Mouse (Mus musculus): ENCODE measurements around the gene Hnrnpc. TPM values are rescaled to one million over a fixed set of nuclear protein-coding genes. Genes with fewer than 3 reads are reported as not detected.
A peak's percentile ranks its signal among the peaks of the same experiment; 100 is the strongest.
"Not testable (repeated sequence)": the region's sequence is repeated elsewhere in the genome, so short reads cannot be mapped to it uniquely, and the experiment has no call there.

The Hnrnpc gene
- polyA plus RNA-seq, 1 experiment from 2014 or later: 202 TPM

DNA sequence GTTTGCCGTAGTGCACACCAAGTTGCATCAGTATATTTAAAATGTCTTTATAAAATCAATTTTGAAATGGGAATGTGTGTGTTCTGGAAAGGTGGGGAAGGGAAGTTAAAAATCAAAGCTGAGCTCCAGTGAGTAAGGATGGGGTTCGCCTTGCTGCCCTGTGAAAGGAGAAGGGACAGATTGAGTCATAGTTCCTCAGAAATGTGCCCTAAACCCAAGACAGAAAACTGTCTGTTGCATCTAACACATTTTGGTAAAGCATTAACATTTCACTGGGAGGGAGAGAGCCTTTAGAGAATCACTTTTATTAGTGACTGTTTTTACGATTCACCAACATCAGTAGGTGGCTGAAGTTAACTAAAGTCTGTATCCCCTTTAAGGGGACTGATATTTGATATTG lies 5.4 kb downstream of the Hnrnpc start:
- ATAC-seq (ENCODE audit: low read depth); H3K27ac ChIP-seq (ENCODE audit: low read length); H3K27me3 ChIP-seq (ENCODE audit: control insufficient read depth, insufficient read depth, low read depth, low read length); H3K4me3 ChIP-seq (ENCODE audit: low read depth, low read length); H3K9me3 ChIP-seq (replicated peaks; ENCODE audit: control insufficient read depth, low read length); H3K4me2 ChIP-seq (ENCODE audit: low read depth, low read length); H3K9ac ChIP-seq (ENCODE audit: low read depth, low read length): not testable (repeated sequence)
- WGBS (ENCODE audit: insufficient replicate concordance): 71% methylated on average over 3 of the region's 3 CpGs
- Histone ChIP-seq H3K36me3 (ENCODE audit: control insufficient read depth, insufficient read depth) (peaks cover 17% of the 10 kb centered on the region), H3K4me1 (ENCODE audit: control insufficient read depth, low read depth, low read length) (peaks cover 20% of the 10 kb centered on the region)

DNA sequence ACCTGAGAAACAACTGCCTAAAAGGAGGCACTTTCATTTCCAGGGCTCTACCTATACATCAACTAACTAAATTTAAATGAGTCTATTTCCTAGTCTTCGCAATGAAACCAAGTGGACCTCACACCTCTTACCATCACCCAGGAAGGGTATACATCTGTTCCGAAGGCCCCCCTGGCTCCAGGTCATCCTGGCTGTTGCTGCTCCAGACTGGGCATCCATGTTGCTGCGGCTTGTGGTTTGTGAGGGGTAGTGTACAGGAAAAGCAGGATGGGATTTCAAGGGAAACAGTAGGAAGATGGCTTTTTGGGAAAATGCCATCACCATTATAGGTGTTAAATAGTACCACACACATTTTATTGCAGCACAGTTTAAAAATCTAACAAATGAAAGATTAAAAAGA lies 6.6 kb downstream of the Hnrnpc start:
- not testable (repeated sequence) for H3K27ac ChIP-seq (ENCODE audit: low read length); H3K27me3 ChIP-seq (ENCODE audit: control insufficient read depth, insufficient read depth, low read depth, low read length); H3K9me3 ChIP-seq (replicated peaks; ENCODE audit: control insufficient read depth, low read length); H3K4me2 ChIP-seq (ENCODE audit: low read depth, low read length); H3K4me3 ChIP-seq (ENCODE audit: low read depth, low read length); H3K9ac ChIP-seq (ENCODE audit: low read depth, low read length); ATAC-seq (ENCODE audit: low read depth)
- peaks cover 25% of the 10 kb centered on the region for H3K36me3 ChIP-seq (ENCODE audit: control insufficient read depth, insufficient read depth)
- WGBS (ENCODE audit: insufficient replicate concordance): 96% methylated on average over 3 of the region's 3 CpGs
- peaks cover 17% of the 10 kb centered on the region for H3K4me1 ChIP-seq (ENCODE audit: control insufficient read depth, low read depth, low read length)

DNA sequence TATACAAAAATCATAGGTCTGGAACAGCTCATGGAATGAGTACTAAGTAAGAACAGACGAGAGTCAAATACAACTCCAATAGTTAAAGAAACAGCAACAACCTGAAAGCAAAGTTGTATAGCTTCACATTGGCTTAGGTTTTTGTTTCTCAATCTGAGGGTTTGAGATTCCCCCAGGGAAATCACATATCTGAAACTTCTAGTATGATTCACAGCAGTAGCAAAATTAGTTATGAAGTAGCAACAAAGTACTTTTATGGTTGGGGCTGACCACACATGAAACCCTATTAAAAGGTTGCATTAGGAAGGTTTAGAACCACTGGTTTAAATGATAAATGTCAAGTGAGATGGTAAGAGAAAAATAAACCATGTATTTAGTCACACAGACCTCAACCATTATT lies 9.3 kb downstream of the Hnrnpc start:
- H3K4me3 ChIP-seq (ENCODE audit: low read depth, low read length): no peak overlapping the region
- no peaks in the 10 kb centered on the region for H3K27me3 ChIP-seq (ENCODE audit: control insufficient read depth, insufficient read depth, low read depth, low read length)
- no peaks in the 10 kb centered on the region for H3K9me3 ChIP-seq (replicated peaks; ENCODE audit: control insufficient read depth, low read length)
- H3K9ac ChIP-seq (ENCODE audit: low read depth, low read length): no peak overlapping the region
- H3K27ac ChIP-seq (ENCODE audit: low read length): no peak overlapping the region
- no peak overlapping the region for H3K4me2 ChIP-seq (ENCODE audit: low read depth, low read length)
- 85% methylated on average over 1 of the region's 1 CpGs for WGBS (ENCODE audit: insufficient replicate concordance)
- H3K36me3 ChIP-seq (ENCODE audit: control insufficient read depth, insufficient read depth): peaks cover 44% of the 10 kb centered on the region
- no peak for ATAC-seq (ENCODE audit: low read depth)
- peaks cover 2% of the 10 kb centered on the region for H3K4me1 ChIP-seq (ENCODE audit: control insufficient read depth, low read depth, low read length)

DNA sequence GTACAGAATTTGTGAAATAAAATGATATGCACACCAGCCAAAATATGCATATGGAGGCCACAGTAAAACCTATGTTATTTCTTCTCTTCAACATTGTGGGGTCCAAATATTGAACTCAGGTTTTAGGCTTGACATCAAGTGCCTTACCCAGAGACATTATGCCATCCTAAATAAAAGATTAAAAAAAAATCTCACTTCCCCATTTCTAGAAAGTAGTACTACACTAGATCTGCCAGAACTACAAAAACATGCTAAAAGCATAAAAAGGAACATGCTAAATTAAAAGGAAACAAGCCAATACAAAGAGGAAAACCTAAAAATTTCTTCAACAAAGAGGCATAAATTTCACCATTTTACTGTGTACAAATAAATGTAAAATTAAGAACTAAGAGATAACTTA lies 20.7 kb downstream of the Hnrnpc start:
- Histone ChIP-seq H3K27ac (ENCODE audit: low read length) (no peak overlapping the region), H3K9ac (ENCODE audit: low read depth, low read length) (no peak overlapping the region), H3K9me3 (replicated peaks; ENCODE audit: control insufficient read depth, low read length) (no peaks in the 10 kb centered on the region), H3K4me2 (ENCODE audit: low read depth, low read length) (no peak overlapping the region), H3K4me3 (ENCODE audit: low read depth, low read length) (no peak overlapping the region), H3K36me3 (ENCODE audit: control insufficient read depth, insufficient read depth) (peaks cover 57% of the 10 kb centered on the region), H3K4me1 (ENCODE audit: control insufficient read depth, low read depth, low read length) (no peaks in the 10 kb centered on the region), H3K27me3 (ENCODE audit: control insufficient read depth, insufficient read depth, low read depth, low read length) (no peaks in the 10 kb centered on the region)
- ATAC-seq (ENCODE audit: low read depth): no peak

DNA sequence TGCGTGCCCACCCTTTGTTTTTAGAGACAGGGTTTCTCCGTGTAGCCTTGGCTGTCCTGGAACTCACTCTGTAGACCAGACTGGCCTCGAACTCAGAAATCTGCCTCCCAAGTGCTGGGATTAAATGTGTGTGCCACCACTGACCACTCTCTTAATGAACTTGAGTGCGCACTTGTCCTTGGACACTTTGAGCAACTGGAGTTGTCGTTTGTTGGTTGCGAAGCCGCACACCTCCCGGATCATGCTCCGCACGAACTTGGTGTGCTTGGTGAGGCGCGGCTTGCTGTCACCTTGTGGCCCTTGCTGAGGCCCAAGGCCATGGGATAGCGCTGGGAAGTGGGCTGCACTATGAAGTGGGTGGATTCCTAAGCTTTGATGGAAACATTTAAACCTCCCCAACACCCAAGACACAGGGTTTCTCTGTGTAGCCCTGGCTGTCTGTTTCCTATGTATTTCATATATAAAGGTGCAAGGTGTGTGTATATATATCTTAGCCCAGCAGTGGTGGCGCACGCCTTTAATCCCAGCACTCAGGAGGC lies 32.2 kb downstream of the Hnrnpc start:
- ATAC-seq (ENCODE audit: low read depth): 0 out of 2 replicates have a peak, but pooled peaks have one; percentile 16
- H3K9ac ChIP-seq (ENCODE audit: low read depth, low read length): no peak overlapping the region
- H3K4me3 ChIP-seq (ENCODE audit: low read depth, low read length): no peak overlapping the region
- H3K4me1 ChIP-seq (ENCODE audit: control insufficient read depth, low read depth, low read length): no peaks in the 10 kb centered on the region
- H3K4me2 ChIP-seq (ENCODE audit: low read depth, low read length): no peak overlapping the region
- H3K27ac ChIP-seq (ENCODE audit: low read length): no peak overlapping the region
- WGBS (ENCODE audit: insufficient replicate concordance): 88% methylated on average over 15 of the region's 15 CpGs
- H3K9me3 ChIP-seq (replicated peaks; ENCODE audit: control insufficient read depth, low read length): no peaks in the 10 kb centered on the region
- no peaks in the 10 kb centered on the region for H3K27me3 ChIP-seq (ENCODE audit: control insufficient read depth, insufficient read depth, low read depth, low read length)
- H3K36me3 ChIP-seq (ENCODE audit: control insufficient read depth, insufficient read depth): peaks cover 42% of the 10 kb centered on the region

DNA sequence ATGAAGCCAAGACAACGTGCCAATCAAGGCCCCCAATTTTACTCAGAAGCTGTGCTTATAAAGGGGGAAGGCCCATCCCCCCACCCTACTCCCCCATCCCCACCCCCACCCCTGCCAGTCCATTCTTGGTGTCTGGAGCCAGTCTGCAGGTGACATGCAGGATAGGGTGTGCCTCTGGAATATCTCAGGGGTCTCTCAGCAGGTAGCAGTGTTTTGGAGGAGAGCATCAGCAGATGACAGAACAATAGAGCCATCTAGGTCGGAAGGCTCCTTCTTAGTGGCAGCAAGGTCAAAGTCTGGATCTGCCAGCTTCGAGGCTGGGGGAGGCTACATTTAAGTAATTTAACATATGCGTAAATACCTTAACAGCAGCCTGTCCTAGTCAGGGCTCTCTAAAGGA lies 37.7 kb downstream of the Hnrnpc start:
- Histone ChIP-seq H3K9ac (ENCODE audit: low read depth, low read length) (no peak overlapping the region), H3K27ac (ENCODE audit: low read length) (no peak overlapping the region), H3K4me3 (ENCODE audit: low read depth, low read length) (no peak overlapping the region), H3K9me3 (replicated peaks; ENCODE audit: control insufficient read depth, low read length) (no peaks in the 10 kb centered on the region), H3K4me1 (ENCODE audit: control insufficient read depth, low read depth, low read length) (no peaks in the 10 kb centered on the region), H3K4me2 (ENCODE audit: low read depth, low read length) (no peak overlapping the region), H3K36me3 (ENCODE audit: control insufficient read depth, insufficient read depth) (peaks cover under 1% of the 10 kb centered on the region; the same call in 1 of the 2 replicates), H3K27me3 (ENCODE audit: control insufficient read depth, insufficient read depth, low read depth, low read length) (no peaks in the 10 kb centered on the region)
- WGBS (ENCODE audit: insufficient replicate concordance): 52% methylated on average over 4 of the region's 4 CpGs
- no peak for ATAC-seq (ENCODE audit: low read depth)

DNA sequence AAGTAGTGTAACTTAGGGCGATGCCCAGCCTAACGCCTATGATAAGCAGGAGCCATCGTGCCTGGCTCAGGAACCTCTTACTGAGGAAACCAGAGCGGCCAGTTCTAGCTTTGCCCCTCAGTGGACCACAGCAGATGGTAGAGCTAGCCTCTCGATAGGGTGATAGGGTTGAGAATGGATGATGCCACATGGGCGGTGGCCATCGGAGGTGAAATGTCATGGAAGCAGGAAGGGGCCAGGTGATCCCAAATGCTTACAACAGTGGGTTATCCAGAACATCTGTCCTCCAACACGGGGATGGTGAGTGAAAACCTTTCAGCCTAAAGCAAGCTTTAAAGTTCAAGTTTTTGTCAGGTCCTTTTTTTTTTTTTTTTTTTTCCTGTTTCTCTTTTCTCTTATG lies 42.0 kb downstream of the Hnrnpc start:
- Histone ChIP-seq H3K27ac (ENCODE audit: low read length) (no peak overlapping the region), H3K4me1 (ENCODE audit: control insufficient read depth, low read depth, low read length) (no peaks in the 10 kb centered on the region), H3K9me3 (replicated peaks; ENCODE audit: control insufficient read depth, low read length) (no peaks in the 10 kb centered on the region), H3K27me3 (ENCODE audit: control insufficient read depth, insufficient read depth, low read depth, low read length) (no peaks in the 10 kb centered on the region), H3K4me3 (ENCODE audit: low read depth, low read length) (no peak overlapping the region), H3K4me2 (ENCODE audit: low read depth, low read length) (no peak overlapping the region), H3K36me3 (ENCODE audit: control insufficient read depth, insufficient read depth) (no peaks in the 10 kb centered on the region), H3K9ac (ENCODE audit: low read depth, low read length) (no peak overlapping the region)
- ATAC-seq (ENCODE audit: low read depth): no peak
- 66% methylated on average over 8 of the region's 8 CpGs for WGBS (ENCODE audit: insufficient replicate concordance)

DNA sequence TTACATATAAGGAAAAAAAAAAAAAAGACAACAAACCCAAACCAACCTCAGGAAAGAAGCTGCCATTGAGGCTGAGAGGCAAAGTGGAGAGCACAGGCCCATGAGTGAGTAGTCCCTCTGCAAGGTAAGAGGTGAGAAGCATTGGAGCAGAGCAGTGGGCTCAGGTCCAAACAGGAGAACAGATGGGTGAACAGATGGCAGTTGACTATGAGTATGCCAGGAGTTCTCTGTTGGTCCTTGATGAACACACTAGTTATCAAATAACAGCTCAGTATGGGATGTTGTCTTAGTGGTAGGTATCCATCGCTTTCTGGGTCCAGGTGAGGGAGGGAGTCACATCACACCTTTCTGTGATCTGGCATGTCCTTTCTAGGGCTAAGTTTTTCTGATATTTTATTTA lies 43.0 kb downstream of the Hnrnpc start:
- Histone ChIP-seq H3K27me3 (ENCODE audit: control insufficient read depth, insufficient read depth, low read depth, low read length) (no peaks in the 10 kb centered on the region), H3K4me2 (ENCODE audit: low read depth, low read length) (no peak overlapping the region), H3K27ac (ENCODE audit: low read length) (no peak overlapping the region), H3K9ac (ENCODE audit: low read depth, low read length) (no peak overlapping the region), H3K36me3 (ENCODE audit: control insufficient read depth, insufficient read depth) (no peaks in the 10 kb centered on the region), H3K4me3 (ENCODE audit: low read depth, low read length) (no peak overlapping the region), H3K4me1 (ENCODE audit: control insufficient read depth, low read depth, low read length) (no peaks in the 10 kb centered on the region), H3K9me3 (replicated peaks; ENCODE audit: control insufficient read depth, low read length) (no peaks in the 10 kb centered on the region)
- WGBS (ENCODE audit: insufficient replicate concordance): 57% methylated on average over 1 of the region's 1 CpGs
- ATAC-seq (ENCODE audit: low read depth): no peak

DNA sequence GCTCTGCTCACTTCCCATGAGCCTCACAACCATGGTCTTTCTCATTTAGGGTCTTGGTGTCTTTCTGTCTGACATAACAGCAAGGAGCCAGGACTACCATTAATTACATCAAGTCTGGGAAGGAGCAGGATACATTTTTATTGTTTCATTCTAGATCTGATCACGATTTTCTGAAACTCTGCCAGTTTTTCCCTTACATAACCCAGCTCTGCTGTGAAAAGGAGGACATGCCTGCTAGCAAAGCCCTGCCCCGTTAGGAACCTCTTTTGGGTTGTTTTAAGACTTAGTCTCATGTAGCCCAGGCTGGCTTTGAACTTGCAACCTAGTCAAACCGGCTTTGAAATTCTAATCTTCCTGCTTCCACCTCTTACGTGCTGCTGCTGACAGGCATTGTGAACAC lies 43.8 kb downstream of the Hnrnpc start:
- H3K9me3 ChIP-seq (replicated peaks; ENCODE audit: control insufficient read depth, low read length): no peaks in the 10 kb centered on the region
- 54% methylated on average over 4 of the region's 4 CpGs for WGBS (ENCODE audit: insufficient replicate concordance)

More for the DNA sequence above, 43.8 kb downstream of the Hnrnpc start:
- H3K4me1 ChIP-seq (ENCODE audit: control insufficient read depth, low read depth, low read length): no peaks in the 10 kb centered on the region
- no peak for ATAC-seq (ENCODE audit: low read depth)
- no peak overlapping the region for H3K9ac ChIP-seq (ENCODE audit: low read depth, low read length)
- no peaks in the 10 kb centered on the region for H3K36me3 ChIP-seq (ENCODE audit: control insufficient read depth, insufficient read depth)
- no peak overlapping the region for H3K4me2 ChIP-seq (ENCODE audit: low read depth, low read length)
- H3K27ac ChIP-seq (ENCODE audit: low read length): no peak overlapping the region
- no peak overlapping the region for H3K4me3 ChIP-seq (ENCODE audit: low read depth, low read length)
- H3K27me3 ChIP-seq (ENCODE audit: control insufficient read depth, insufficient read depth, low read depth, low read length): no peaks in the 10 kb centered on the region

Measured in liver, embryonic 16.5 days (tissue).